Mouse (Mus musculus) Muller cell, postnatal 12 days (primary cell): Measurements from ENCODE around the gene Dcaf4.

Source experiments
- DNase-seq: peaks from one replicate; pipeline ENCODE4 v3.0.0-alpha.2; 2015; ENCODE audit errors: inconsistent ontology term

Gene Dcaf4

GRCm38 (mm10) chr12:83520311-83520890, at the start of gene Dcaf4:
Gene Dcaf4, plus strand, starts transcription at chr12:83520466.
- peak; percentile 94 for DNase-seq

GRCm38 (mm10) chr12:83471760-83472159, 48.5 kb upstream of the Dcaf4 start:
- no peak for DNase-seq

- no peak for DNase-seq
Measured at GRCm38 (mm10) chr12:83473987-83474600, 46.2 kb upstream of the Dcaf4 start.

- DNase-seq: no peak
Measured at GRCm38 (mm10) chr12:83475419-83475818, 44.8 kb upstream of the Dcaf4 start.

GRCm38 (mm10) chr12:83476277-83476676, 44.0 kb upstream of the Dcaf4 start:
- DNase-seq: no peak

GRCm38 (mm10) chr12:83479140-83479539, 41.1 kb upstream of the Dcaf4 start:
- no peak for DNase-seq

- DNase-seq: no peak
Measured at GRCm38 (mm10) chr12:83479818-83480401, 40.4 kb upstream of the Dcaf4 start.

- DNase-seq: no peak
Measured at GRCm38 (mm10) chr12:83481439-83481838, 38.8 kb upstream of the Dcaf4 start.

- no peak for DNase-seq
Measured at GRCm38 (mm10) chr12:83483653-83484052, 36.6 kb upstream of the Dcaf4 start.

GRCm38 (mm10) chr12:83484855-83485745, 35.2 kb upstream of the Dcaf4 start:
- DNase-seq: peak; percentile 24

- peak; percentile 56 for DNase-seq
Measured at GRCm38 (mm10) chr12:83485911-83486670, 34.2 kb upstream of the Dcaf4 start.

GRCm38 (mm10) chr12:83486671-83487461, 33.4 kb upstream of the Dcaf4 start:
- DNase-seq: peak; percentile 87

- peak; percentile 99 for DNase-seq
Measured at GRCm38 (mm10) chr12:83487476-83487991, 32.7 kb upstream of the Dcaf4 start, which contains the start of gene Dpf3. Gene Dpf3, minus strand, starts transcription at chr12:83487716.

GRCm38 (mm10) chr12:83488211-83488941, 31.9 kb upstream of the Dcaf4 start:
- peak; percentile 54 for DNase-seq

- DNase-seq: no peak
Measured at GRCm38 (mm10) chr12:83489748-83490147, 30.5 kb upstream of the Dcaf4 start.

GRCm38 (mm10) chr12:83491609-83492008, 28.7 kb upstream of the Dcaf4 start:
- DNase-seq: no peak

- DNase-seq: no peak
Measured at GRCm38 (mm10) chr12:83492808-83493207, 27.5 kb upstream of the Dcaf4 start.

- no peak for DNase-seq
Measured at GRCm38 (mm10) chr12:83494196-83494595, 26.1 kb upstream of the Dcaf4 start.

GRCm38 (mm10) chr12:83495248-83495960, 24.9 kb upstream of the Dcaf4 start:
- no peak for DNase-seq
